Mouse (Mus musculus) forebrain, embryonic 16.5 days (tissue): ENCODE results near the gene Lrrfip1. TPM values are rescaled to one million over a fixed set of nuclear protein-coding genes. Genes with fewer than 3 reads are reported as not detected.

ENCODE experiments used
- ATAC-seq: fragments of 200-750 bp; cut with Nextera tagmentation; 2 replicates; pipeline ENCODE4 v1.8.0; 2017; ENCODE audit warnings: mild to moderate bottlenecking, moderate library complexity
- H3K27ac ChIP-seq: fragments of 300-500 bp; sonication (generic); 2 replicates; pipeline ENCODE4 v1.5.1; 2014; ENCODE audit warnings: low read length, control low read depth
- H3K27me3 ChIP-seq: fragments of 300-500 bp; sonication (generic); replicated peaks from 2 replicates; pipeline ENCODE4 v1.6.1; 2014; ENCODE audit warnings: low read length; ENCODE audit not compliant: control insufficient read depth, insufficient read depth
- H3K36me3 ChIP-seq: fragments of 300-500 bp; sonication (generic); 2 replicates; pipeline ENCODE4 v1.6.1; 2014; ENCODE audit not compliant: control insufficient read depth, insufficient read depth
- H3K4me1 ChIP-seq: fragments of 300-500 bp; sonication (generic); replicated peaks from 2 replicates; pipeline ENCODE4 v1.6.1; 2014; ENCODE audit warnings: low read length; ENCODE audit not compliant: control insufficient read depth, insufficient read depth
- H3K4me2 ChIP-seq: fragments of 300-500 bp; sonication (generic); 2 replicates; pipeline ENCODE4 v1.6.1; 2014; ENCODE audit warnings: mild to moderate bottlenecking, low read length, control low read depth
- H3K4me3 ChIP-seq: fragments of 300-500 bp; sonication (generic); replicated peaks from 2 replicates; pipeline ENCODE4 v1.5.1; 2014; ENCODE audit warnings: mild to moderate bottlenecking, low read length, control low read depth
- H3K9ac ChIP-seq: fragments of 300-500 bp; sonication (generic); replicated peaks from 2 replicates; pipeline ENCODE4 v1.6.1; 2014; ENCODE audit warnings: low read depth, low read length, control low read depth
- H3K9me3 ChIP-seq: fragments of 300-500 bp; sonication (generic); 2 replicates; pipeline ENCODE4 v1.6.1; 2016; ENCODE audit warnings: low read length; ENCODE audit not compliant: control insufficient read depth
- WGBS: fragments of 180-500 bp; shearing (Covaris S2); extraction: QIAGEN DNeasy Blood & Tissue Kit; methylation state at CpG from one replicate; pipeline ENCODE4 v1.1.7; 2014; 5-methylcytosine and 5-hydroxymethylcytosine counted together
- polyA plus RNA-seq: library from polyadenylated mRNA; unstranded; fragments of >200 nt; fragmentation: Nextera tagmentation; extraction: Ambion mirVana; gene quantifications from 2 replicates; pipeline ENCODE4 v1.2.1, GENCODE M21; 2015

The Lrrfip1 gene
- polyA plus RNA-seq, 1 experiment from 2014 or later: 48.5 TPM

DNA sequence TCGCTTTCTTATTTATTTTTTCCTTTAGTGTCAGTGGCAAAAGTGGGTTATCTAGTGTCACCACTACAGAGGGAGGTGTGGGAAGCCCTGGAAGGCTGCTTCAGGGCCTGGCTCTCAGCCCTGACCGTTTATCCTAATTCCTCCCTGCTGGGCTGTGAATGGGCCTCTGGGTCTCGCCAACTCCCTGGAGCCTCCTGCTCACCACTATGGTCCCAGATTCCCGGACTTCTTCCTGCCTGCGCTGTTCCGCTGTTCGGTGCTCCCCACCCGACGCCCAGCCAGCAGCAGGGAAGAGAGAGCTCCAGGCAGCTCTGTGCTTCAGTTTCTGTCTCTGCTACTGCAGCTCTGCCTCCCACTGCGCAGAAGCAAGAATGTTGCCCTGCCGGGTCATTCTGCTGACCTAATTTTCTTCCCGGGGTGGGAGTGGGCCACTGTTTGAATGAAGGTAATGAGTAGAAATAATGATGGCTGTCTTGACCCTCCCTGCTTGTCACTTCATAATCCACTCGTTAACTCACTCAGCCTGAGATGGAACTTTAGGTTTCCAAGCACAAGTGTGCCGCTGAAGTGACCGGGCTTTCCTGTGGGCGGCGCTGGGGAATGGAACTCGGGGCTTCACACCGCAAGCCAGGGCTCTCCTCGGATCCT lies 18.7 kb downstream of the Lrrfip1 start:
- WGBS: 8% methylated on average over 20 of the region's 20 CpGs
- Histone ChIP-seq H3K9me3 (no peaks in the 10 kb centered on the region), H3K27ac (no peak overlapping the region; the same call in 1 of the 2 replicates), H3K9ac (peak overlapping the region; percentile 15; the same call in 1 of the 2 replicates), H3K27me3 (no peaks in the 10 kb centered on the region), H3K36me3 (no peaks in the 10 kb centered on the region), H3K4me2 (peak overlapping the region; percentile 36), H3K4me1 (peaks cover 10% of the 10 kb centered on the region), H3K4me3 (no peak overlapping the region)
- ATAC-seq: 0 out of 2 replicates have a peak, but pooled peaks have one; percentile 38

DNA sequence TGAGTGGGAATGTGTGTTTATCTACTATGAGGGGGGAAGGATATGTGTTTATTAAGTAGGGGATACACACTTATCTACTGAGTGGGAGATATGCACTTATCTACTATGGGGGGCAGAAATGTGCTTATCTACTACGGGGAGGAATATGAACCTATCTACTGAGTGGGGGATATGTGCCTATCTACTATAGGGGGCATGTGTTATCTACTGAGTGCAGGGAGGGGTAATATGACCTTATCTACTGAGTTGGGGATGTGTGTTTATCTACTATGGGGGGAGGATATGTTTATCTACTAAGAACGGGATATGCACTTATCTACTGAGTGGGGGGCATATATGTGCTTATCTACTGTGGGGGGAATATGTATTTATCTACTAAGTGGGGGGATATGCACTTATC lies 20.8 kb downstream of the Lrrfip1 start:
- Histone ChIP-seq H3K9me3 (no peaks in the 10 kb centered on the region), H3K27me3 (no peaks in the 10 kb centered on the region), H3K9ac (no peak overlapping the region), H3K36me3 (no peaks in the 10 kb centered on the region), H3K27ac (no peak overlapping the region), H3K4me3 (no peak overlapping the region), H3K4me2 (no peak overlapping the region), H3K4me1 (peaks cover 10% of the 10 kb centered on the region)
- 92% methylated on average over 2 of the region's 2 CpGs for WGBS
- ATAC-seq: no peak

DNA sequence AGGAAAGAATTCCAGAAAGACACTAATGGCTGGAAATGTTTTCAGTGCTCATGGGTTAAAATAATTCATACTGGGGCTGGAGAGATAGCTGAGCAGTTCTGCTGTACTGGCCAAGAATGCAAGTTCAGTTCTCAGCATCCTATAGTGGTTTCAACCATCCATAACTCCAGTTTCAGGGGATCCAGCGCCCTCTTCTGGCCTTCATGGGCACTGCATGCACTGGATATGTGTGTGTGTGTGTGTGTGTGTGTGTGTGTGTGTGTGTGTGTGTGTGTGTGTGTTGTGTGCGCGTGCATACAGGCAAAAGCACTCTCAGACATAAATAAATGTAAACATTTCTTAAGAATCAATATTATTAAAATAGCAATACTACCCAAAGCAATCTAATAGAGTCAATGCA lies 22.8 kb downstream of the Lrrfip1 start:
- no peaks in the 10 kb centered on the region for H3K9me3 ChIP-seq
- no peak overlapping the region for H3K4me3 ChIP-seq
- no peaks in the 10 kb centered on the region for H3K36me3 ChIP-seq
- ATAC-seq: no peak
- no peak overlapping the region for H3K4me2 ChIP-seq
- no peak overlapping the region for H3K9ac ChIP-seq
- no peak overlapping the region for H3K27ac ChIP-seq
- H3K27me3 ChIP-seq: no peaks in the 10 kb centered on the region
- WGBS: 63% methylated on average over 3 of the region's 3 CpGs
- peaks cover 10% of the 10 kb centered on the region for H3K4me1 ChIP-seq

DNA sequence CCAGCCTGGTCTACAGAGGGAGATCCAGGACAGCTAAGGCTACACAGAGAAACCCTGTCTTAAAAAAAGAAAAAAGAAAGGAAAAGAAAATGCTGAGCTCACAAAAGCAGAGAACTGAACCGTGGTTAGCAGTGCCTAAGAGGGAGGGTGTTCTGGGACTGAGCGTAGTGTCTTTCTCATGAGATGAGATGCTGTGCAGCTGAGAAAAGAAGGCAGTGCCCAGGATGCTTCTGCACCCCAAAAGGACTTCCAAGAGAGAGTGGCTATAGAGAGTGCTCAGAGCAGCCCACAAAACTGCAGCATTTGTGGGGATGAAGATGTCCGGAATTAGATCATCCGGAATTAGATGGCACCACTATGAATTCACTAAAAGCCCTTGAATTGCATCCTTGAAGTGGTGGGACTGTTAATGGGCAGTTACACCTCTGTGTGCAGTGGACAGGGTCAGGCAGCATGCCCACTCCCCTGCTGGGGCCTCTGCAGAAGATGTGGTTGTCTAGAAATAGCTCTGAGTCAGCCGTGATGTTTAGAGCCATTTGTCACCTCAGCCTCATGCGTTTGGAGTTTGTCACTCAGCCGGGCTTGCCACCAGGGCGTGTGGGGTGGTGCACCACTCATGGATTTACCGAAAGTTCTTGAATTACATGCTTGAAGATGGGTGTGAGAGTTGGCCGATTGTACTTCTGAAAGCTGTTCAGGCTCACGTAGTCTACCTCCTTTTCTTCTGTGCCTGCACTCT lies 23.8 kb downstream of the Lrrfip1 start:
- Histone ChIP-seq H3K9ac (no peak overlapping the region), H3K27me3 (no peaks in the 10 kb centered on the region), H3K4me3 (no peak overlapping the region), H3K4me1 (peaks cover 3% of the 10 kb centered on the region), H3K36me3 (no peaks in the 10 kb centered on the region), H3K27ac (no peak overlapping the region), H3K9me3 (no peaks in the 10 kb centered on the region), H3K4me2 (no peak overlapping the region)
- WGBS: 88% methylated on average over 11 of the region's 11 CpGs
- ATAC-seq: no peak

DNA sequence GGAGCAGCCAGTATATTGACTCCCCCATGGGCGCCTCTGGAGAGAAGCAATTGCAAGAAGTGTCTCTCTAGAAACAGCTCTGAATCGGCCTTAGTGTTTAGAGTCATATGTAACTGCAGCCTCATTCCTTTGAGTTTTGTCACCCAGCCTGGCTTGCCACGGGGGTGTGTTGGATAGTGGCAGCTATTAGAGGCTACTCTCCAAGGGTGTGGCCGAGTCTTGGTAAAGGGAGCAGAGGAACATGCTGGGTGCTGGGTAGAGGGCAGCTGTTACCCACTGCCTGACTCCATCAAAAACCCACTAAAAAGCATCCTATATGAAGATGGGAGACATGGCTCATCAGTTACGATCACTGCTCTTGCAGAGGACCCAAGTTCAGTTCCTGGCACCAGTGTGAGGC lies 24.7 kb downstream of the Lrrfip1 start:
- Histone ChIP-seq H3K4me2 (no peak overlapping the region), H3K4me3 (no peak overlapping the region), H3K27ac (no peak overlapping the region), H3K9me3 (no peaks in the 10 kb centered on the region), H3K9ac (no peak overlapping the region), H3K27me3 (no peaks in the 10 kb centered on the region), H3K36me3 (no peaks in the 10 kb centered on the region), H3K4me1 (no peaks in the 10 kb centered on the region)
- WGBS: 90% methylated on average over 5 of the region's 5 CpGs
- ATAC-seq: no peak

DNA sequence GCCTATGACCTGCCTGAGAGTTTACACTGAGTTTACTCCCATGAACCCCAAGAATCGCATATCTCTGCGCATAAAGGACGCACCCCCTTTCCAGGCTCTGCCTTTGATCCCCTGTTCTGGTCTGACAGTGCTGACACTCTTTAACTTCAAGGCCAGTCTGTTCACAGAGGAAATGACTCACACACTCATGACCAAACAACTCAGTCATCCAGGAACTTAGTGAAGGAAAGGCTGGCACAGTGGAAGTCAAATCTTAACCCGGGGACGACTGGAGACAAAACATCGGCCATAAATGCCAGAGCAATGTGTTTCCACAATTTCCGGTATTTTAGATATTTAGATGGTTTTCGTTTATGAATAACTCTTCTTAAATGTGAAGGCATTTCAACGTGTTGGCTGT lies 25.4 kb downstream of the Lrrfip1 start:
- H3K27ac ChIP-seq: no peak overlapping the region
- no peak for ATAC-seq
- H3K4me1 ChIP-seq: no peaks in the 10 kb centered on the region
- no peak overlapping the region for H3K4me3 ChIP-seq
- no peaks in the 10 kb centered on the region for H3K27me3 ChIP-seq
- H3K9me3 ChIP-seq: no peaks in the 10 kb centered on the region
- H3K4me2 ChIP-seq: no peak overlapping the region
- WGBS: 87% methylated on average over 9 of the region's 9 CpGs
- no peak overlapping the region for H3K9ac ChIP-seq
- no peaks in the 10 kb centered on the region for H3K36me3 ChIP-seq

DNA sequence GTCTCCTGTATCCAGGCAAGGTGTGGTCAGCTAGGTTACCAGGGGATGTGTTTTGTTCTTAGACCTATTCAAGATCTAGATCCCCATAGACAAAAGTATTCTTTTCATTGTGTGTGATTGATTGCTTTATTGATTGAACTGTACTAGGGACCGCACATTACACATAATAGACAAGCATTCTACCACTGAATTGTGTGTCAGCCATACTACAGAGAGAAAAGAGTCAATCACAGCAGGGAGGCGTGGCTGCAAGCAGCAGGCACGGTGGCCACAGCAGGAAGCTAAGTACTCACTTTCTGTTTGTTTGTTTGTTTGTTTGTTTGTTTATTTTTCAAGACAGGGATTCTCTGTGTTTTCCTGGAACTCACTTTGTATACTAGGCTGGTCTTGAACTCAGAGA lies 25.9 kb downstream of the Lrrfip1 start:
- H3K36me3 ChIP-seq: no peaks in the 10 kb centered on the region
- no peaks in the 10 kb centered on the region for H3K27me3 ChIP-seq
- WGBS: 59% methylated on average over 3 of the region's 3 CpGs
- no peaks in the 10 kb centered on the region for H3K9me3 ChIP-seq
- ATAC-seq: no peak
- no peak overlapping the region for H3K9ac ChIP-seq
- no peaks in the 10 kb centered on the region for H3K4me1 ChIP-seq
- no peak overlapping the region for H3K27ac ChIP-seq
- H3K4me3 ChIP-seq: no peak overlapping the region
- no peak overlapping the region for H3K4me2 ChIP-seq

DNA sequence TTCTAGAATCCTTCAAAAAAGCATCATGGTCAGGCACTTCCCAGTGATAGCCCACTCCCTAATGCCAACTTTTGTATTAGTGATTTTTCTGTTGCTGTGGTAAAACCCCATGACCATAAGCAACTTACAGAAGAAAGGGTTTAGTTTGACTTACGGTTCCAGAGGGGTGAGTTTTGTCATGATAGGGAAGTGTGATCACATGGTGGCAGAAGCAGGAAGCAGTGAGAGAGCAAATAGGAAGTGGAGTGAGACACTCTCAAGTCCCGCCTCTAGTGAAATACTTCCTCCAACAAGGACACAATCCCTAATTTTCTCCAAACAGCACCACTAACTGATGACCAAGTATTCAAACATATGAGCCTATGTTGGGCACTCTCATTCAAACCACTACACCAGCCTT lies 28.4 kb downstream of the Lrrfip1 start:
- no peaks in the 10 kb centered on the region for H3K4me1 ChIP-seq
- 98% methylated on average over 2 of the region's 2 CpGs for WGBS
- H3K4me2 ChIP-seq: no peak overlapping the region
- H3K27me3 ChIP-seq: no peaks in the 10 kb centered on the region
- no peaks in the 10 kb centered on the region for H3K36me3 ChIP-seq
- no peak overlapping the region for H3K27ac ChIP-seq
- H3K4me3 ChIP-seq: no peak overlapping the region
- H3K9ac ChIP-seq: no peak overlapping the region
- no peaks in the 10 kb centered on the region for H3K9me3 ChIP-seq
- no peak for ATAC-seq

DNA sequence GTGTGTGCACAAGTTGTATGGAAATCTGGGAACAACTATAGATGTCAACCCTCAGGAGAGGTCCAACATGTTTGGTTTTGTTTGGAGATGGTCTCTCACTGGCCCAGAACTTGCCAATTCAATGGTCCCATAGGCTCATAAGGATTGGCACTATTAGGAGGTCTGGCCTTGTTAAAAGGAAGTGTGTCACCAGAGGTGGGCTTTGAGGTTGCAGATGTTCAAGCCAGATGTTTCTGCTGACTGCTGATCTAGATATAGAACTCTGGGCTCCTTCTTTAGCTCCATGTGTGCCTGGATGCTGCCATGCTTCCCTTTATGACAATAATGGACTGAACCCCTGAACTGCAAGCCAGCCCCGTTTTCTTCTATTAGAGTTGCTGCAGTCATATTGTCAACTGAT lies 31.8 kb downstream of the Lrrfip1 start:
- H3K36me3 ChIP-seq: no peaks in the 10 kb centered on the region
- no peak for ATAC-seq
- no peaks in the 10 kb centered on the region for H3K27me3 ChIP-seq
- no peaks in the 10 kb centered on the region for H3K4me1 ChIP-seq
- no peak overlapping the region for H3K4me2 ChIP-seq
- H3K4me3 ChIP-seq: no peak overlapping the region
- WGBS: 89% methylated on average over 1 of the region's 1 CpGs
- no peak overlapping the region for H3K27ac ChIP-seq
- no peaks in the 10 kb centered on the region for H3K9me3 ChIP-seq
- no peak overlapping the region for H3K9ac ChIP-seq
